Mouse (Mus musculus): Measurements from ENCODE around the gene Alox12.

DNA sequence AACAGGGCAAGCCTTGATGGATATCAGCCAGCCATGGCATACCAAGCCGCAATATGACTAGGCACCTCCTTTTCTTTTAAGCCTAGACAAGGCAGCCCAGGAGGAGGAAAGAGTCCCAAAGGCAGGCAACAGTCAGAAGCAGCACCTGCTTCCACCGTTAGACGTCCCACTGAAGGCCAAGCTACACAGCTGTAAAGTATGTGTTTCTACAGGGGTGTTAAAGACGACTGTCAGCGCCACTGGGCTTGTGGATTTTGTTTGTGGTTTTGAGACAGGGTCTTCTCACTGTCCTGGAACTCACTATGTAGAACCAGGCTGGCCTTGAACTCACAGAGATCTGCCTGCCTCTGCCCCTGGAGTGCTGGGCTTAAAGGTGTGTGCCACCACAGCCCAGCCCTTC is 30.5 kb upstream of the Alox12 start:
- TF ChIP-seq TAL1 (conservative IDR thresholded peaks at IDR 0.05; ENCODE audit: low read depth, low read length), result no peak
- no peak for TF ChIP-seq CTCF (IDR thresholded peaks at IDR 0.05; ENCODE audit: low read depth, low read length)
- TF ChIP-seq GATA1 (IDR thresholded peaks at IDR 0.05; ENCODE audit: borderline replicate concordance, low read length), result no peak

All from G1E (cell line).